Mouse (Mus musculus) left cerebral cortex, adult 2 months (tissue): Measurements from ENCODE around the gene Patj. TPM values are rescaled to one million over a fixed set of nuclear protein-coding genes. Genes with fewer than 3 reads are reported as not detected.

ENCODE experiments used
- DNase-seq, 2 experiments: peaks; one replicate each; pipeline ENCODE4 v3.0.0; 2021 to 2022; ENCODE audit warnings: low spot score in 2 of 2, mixed read lengths in 1 of 2; ENCODE audit errors: extremely low spot score in 1 of 2
- H3K27ac ChIP-seq: fragments of 200-600 bp; 2 replicates; pipeline ENCODE4 v1.8.1; 2022
- H3K4me3 ChIP-seq: fragments of 200-600 bp; 2 replicates; pipeline ENCODE4 v1.8.1; 2022
- CTCF ChIP-seq: fragments of 200-600 bp; IDR thresholded peaks from 2 replicates; pipeline ENCODE4 v1.8.1; 2022; ENCODE audit warnings: antibody characterized with exemption, mild to moderate bottlenecking, moderate library complexity
- intact Hi-C: fragments of 180-260 bp; cut with DNase I; formaldehyde crosslinking; loops from one replicate; pipeline ENCODE4 v1.15.1; 2025
- total RNA-seq, 2 experiments: library from RNA; stranded (reverse); gene quantifications; 2 replicates each; pipeline ENCODE4 v1.2.3; 2021

Gene Patj
- total RNA-seq, 2 experiments from 2014 or later: 16.0 to 17.5 TPM

- Histone ChIP-seq H3K27ac (no peak overlapping the region), H3K4me3 (no peak overlapping the region)
- intact Hi-C loops: no loop called here
- DNase-seq: no peak
- no peak for TF ChIP-seq CTCF
Measured at GRCm38 (mm10) chr4:98524525-98524924, 128.9 kb downstream of the Patj start.

- Histone ChIP-seq H3K27ac (no peak overlapping the region), H3K4me3 (no peak overlapping the region)
- no peak for DNase-seq
- intact Hi-C loops: no loop called here
- no peak for TF ChIP-seq CTCF
Measured at GRCm38 (mm10) chr4:98535446-98535845, 139.9 kb downstream of the Patj start.

- Histone ChIP-seq H3K4me3 (no peak overlapping the region), H3K27ac (peak overlapping the region; percentile 79)
- no peak for DNase-seq
- no peak for TF ChIP-seq CTCF
- intact Hi-C loops: no loop called here
Measured at GRCm38 (mm10) chr4:98541591-98541990, 146.0 kb downstream of the Patj start.

- no peak for TF ChIP-seq CTCF
- no peak overlapping the region for H3K4me3 ChIP-seq
- intact Hi-C loops: loop anchor here (2.0 kb wide), 2 partner anchors 52 to 80 kb away; no protein-coding TSS in a partner anchor
- peak overlapping the region; percentile 79 for H3K27ac ChIP-seq
- peak in 1 of 2 experiments; percentile 40 for DNase-seq
Measured at GRCm38 (mm10) chr4:98543001-98543400, 147.4 kb downstream of the Patj start.

- TF ChIP-seq CTCF: peak; percentile 67
- Histone ChIP-seq H3K27ac (no peak overlapping the region), H3K4me3 (no peak overlapping the region)
- no peak for DNase-seq
- intact Hi-C loops: loop anchor here (1.0 kb wide), 1 partner anchor 157 kb away; no protein-coding TSS in a partner anchor
Measured at GRCm38 (mm10) chr4:98545376-98545775, 149.8 kb downstream of the Patj start.

GRCm38 (mm10) chr4:98546456-98547176, 151.0 kb downstream of the Patj start:
- DNase-seq: no peak
- intact Hi-C loops: no loop called here
- Histone ChIP-seq H3K27ac (no peak overlapping the region), H3K4me3 (no peak overlapping the region)
- TF ChIP-seq CTCF: no peak

GRCm38 (mm10) chr4:98549491-98549890, 153.9 kb downstream of the Patj start:
- no peak overlapping the region for H3K4me3 ChIP-seq
- intact Hi-C loops: no loop called here
- no peak for DNase-seq
- no peak for TF ChIP-seq CTCF
- H3K27ac ChIP-seq: no peak overlapping the region

- no peak overlapping the region for H3K4me3 ChIP-seq
- intact Hi-C loops: no loop called here
- TF ChIP-seq CTCF: no peak
Measured at GRCm38 (mm10) chr4:98550116-98550515, 154.5 kb downstream of the Patj start.

GRCm38 (mm10) chr4:98555666-98556065, 160.1 kb downstream of the Patj start:
- Histone ChIP-seq H3K4me3 (no peak overlapping the region), H3K27ac (no peak overlapping the region)
- intact Hi-C loops: no loop called here
- no peak for TF ChIP-seq CTCF
- no peak for DNase-seq

More at GRCm38 (mm10) chr4:98550116-98550515, 154.5 kb downstream of the Patj start:
- H3K27ac ChIP-seq: no peak overlapping the region
- DNase-seq: no peak

GRCm38 (mm10) chr4:98556449-98556848, 160.9 kb downstream of the Patj start:
- intact Hi-C loops: no loop called here

GRCm38 (mm10) chr4:98557192-98557591, 161.6 kb downstream of the Patj start:
- no peak overlapping the region for H3K27ac ChIP-seq
- TF ChIP-seq CTCF: no peak
- no peak overlapping the region for H3K4me3 ChIP-seq
- no peak for DNase-seq
- intact Hi-C loops: no loop called here

More at GRCm38 (mm10) chr4:98556449-98556848, 160.9 kb downstream of the Patj start:
- no peak overlapping the region for H3K4me3 ChIP-seq
- no peak overlapping the region for H3K27ac ChIP-seq
- no peak for DNase-seq
- TF ChIP-seq CTCF: no peak

GRCm38 (mm10) chr4:98560196-98560830, 164.7 kb downstream of the Patj start:
- no peak for DNase-seq
- no peak overlapping the region for H3K4me3 ChIP-seq
- no peak for TF ChIP-seq CTCF
- intact Hi-C loops: no loop called here
- no peak overlapping the region for H3K27ac ChIP-seq
